7 mouse cellular contexts compared by ENCODE assay signal in the genomic region with DNA sequence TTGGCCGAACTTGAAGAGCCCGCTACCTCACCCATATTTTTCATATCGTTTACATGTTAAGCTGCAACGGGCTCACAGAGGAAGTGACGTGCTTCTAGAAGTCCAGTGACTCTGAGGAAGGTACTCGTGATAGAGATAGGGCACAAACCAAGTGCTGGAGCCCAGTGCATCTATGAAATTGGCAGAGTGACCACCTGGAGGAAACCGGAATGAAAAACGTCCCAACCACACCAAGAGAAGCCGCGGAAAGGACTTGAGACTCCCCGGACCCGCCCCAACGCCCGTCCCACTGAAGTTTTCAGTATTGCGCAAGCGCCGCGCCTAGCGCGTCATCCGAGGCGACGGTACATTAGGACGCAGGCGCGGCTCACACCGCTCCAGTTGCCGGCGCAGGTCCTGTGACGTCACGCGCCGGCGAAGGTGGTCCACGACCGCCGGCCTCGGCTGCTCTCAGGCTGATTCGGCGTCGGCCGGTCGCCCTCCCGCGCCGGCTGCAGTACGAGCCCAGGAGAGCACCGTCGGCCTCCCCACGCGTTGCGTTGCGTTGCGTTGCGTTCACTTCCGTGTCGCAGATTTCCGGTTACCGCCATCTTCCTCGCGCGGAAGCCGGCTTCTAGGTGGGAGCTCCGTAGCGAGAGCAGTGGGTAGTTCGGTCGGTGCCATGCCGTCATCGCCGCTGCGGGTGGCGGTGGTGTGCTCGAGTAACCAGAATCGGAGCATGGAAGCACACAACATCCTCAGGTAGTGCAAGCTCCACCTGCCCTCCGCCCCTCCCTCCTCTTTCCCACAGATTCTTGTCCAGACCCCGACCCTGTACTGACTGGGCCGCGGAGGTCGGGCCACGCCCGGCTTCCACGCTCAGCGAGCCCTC. TPM values are rescaled to one million over a fixed set of nuclear protein-coding genes. Genes with fewer than 3 reads are reported as not detected.
DNase-seq lines count a peak whose midpoint lies in the region; ATAC-seq lines count a peak whose summit lies in the region.

A gene (plus strand): TSS at position 80 of the 871 bp plus-strand sequence.

- WGBS in embryonic facial prominence, embryonic 10.5 days: under 1% methylated on average over 83 of the region's 83 CpGs
- WGBS in limb, embryonic 10.5 days: under 1% methylated on average over 83 of the region's 83 CpGs
- whole genome bisulfite sequencing in midbrain, embryonic 13.5 days: under 1% methylated on average over 83 of the region's 83 CpGs

- H3K27me3 ChIP-seq in embryonic facial prominence, embryonic 10.5 days (replicated peaks; ENCODE audit: low read depth, poor library complexity, severe bottlenecking): no peaks in the 10 kb centered on the region
- H3K27me3 ChIP-seq in limb, embryonic 10.5 days (ENCODE audit: low read depth, poor library complexity, severe bottlenecking): no peaks in the 10 kb centered on the region
- H3K27me3 ChIP-seq in midbrain, embryonic 13.5 days: no peaks in the 10 kb centered on the region

- peaks cover 22% of the 10 kb centered on the region for H3K4me1 ChIP-seq in embryonic facial prominence, embryonic 10.5 days
- H3K4me1 ChIP-seq in limb, embryonic 10.5 days: peaks cover 16% of the 10 kb centered on the region
- H3K4me1 ChIP-seq in midbrain, embryonic 13.5 days (replicated peaks): peaks cover 20% of the 10 kb centered on the region

- H3K9ac ChIP-seq in midbrain, embryonic 13.5 days (replicated peaks): peak within 1 kb of the TSS; percentile 94

- 0 out of 2 replicates have a peak, but pooled peaks cover 4% of the 10 kb centered on the region for H3K36me3 ChIP-seq in embryonic facial prominence, embryonic 10.5 days (replicated peaks)
- H3K36me3 ChIP-seq in limb, embryonic 10.5 days: no peaks in the 10 kb centered on the region; the same call in 1 of the 2 replicates
- no peaks in the 10 kb centered on the region for H3K36me3 ChIP-seq in midbrain, embryonic 13.5 days

- H3K4me3 ChIP-seq in embryonic facial prominence, embryonic 10.5 days: peak within 1 kb of the TSS; percentile 92
- peak within 1 kb of the TSS; percentile 94 for H3K4me3 ChIP-seq in limb, embryonic 10.5 days
- peak within 1 kb of the TSS; percentile 99 for H3K4me3 ChIP-seq in midbrain, embryonic 13.5 days (replicated peaks)

- peak; percentile 80 for ATAC-seq in granulocyte monocyte progenitor cell, adult 5-6 weeks (replicated peaks; ENCODE audit: poor library complexity, severe bottlenecking)
- peak; percentile 97 for ATAC-seq in midbrain, embryonic 13.5 days

- peak within 1 kb of the TSS; percentile 93 for H3K27ac ChIP-seq in embryonic facial prominence, embryonic 10.5 days (replicated peaks)
- peak within 1 kb of the TSS; percentile 91 for H3K27ac ChIP-seq in limb, embryonic 10.5 days
- peak within 1 kb of the TSS; percentile 93 for H3K27ac ChIP-seq in midbrain, embryonic 13.5 days

- peak within 1 kb of the TSS; percentile 82 for H3K4me2 ChIP-seq in midbrain, embryonic 13.5 days (replicated peaks)

- peak; percentile 95 for DNase-seq in adrenal gland, postnatal 10 days
- DNase-seq in embryonic facial prominence, embryonic 10.5 days (ENCODE audit: low spot score): peak; percentile 95
- DNase-seq in kidney, adult 11 months: peak; percentile 94
- peak; percentile 95 for DNase-seq in limb, embryonic 10.5 days (ENCODE audit: low spot score)
- peak; percentile 94 for DNase-seq in spleen, adult 12 weeks (ENCODE audit: low spot score)

- no peaks in the 10 kb centered on the region for H3K9me3 ChIP-seq in embryonic facial prominence, embryonic 10.5 days
- no peaks in the 10 kb centered on the region for H3K9me3 ChIP-seq in limb, embryonic 10.5 days (replicated peaks)
- H3K9me3 ChIP-seq in midbrain, embryonic 13.5 days: no peaks in the 10 kb centered on the region

RNA-seq across cellular contexts. Expression of the gene that starts here (rescaled TPM):
- 10 to 100 TPM; 86.5 to 90.9 TPM for total RNA-seq in adrenal gland, postnatal 10 days (2021)
- polyA plus RNA-seq in embryonic facial prominence, embryonic 10.5 days (2016; fragmentation: Nextera tagmentation; extraction: Ambion mirVana): 158 and 167 TPM in 2 replicates
- 58.5 and 75.8 TPM in 2 replicates for total RNA-seq in granulocyte monocyte progenitor cell, adult 5-6 weeks (2014; fragmentation: Nextera tagmentation)
- total RNA-seq in granulocyte monocyte progenitor cell, adult 5-6 weeks (2017): 80.5 and 99.6 TPM in 2 replicates
- 161 and 163 TPM in 2 replicates for polyA plus RNA-seq in limb, embryonic 10.5 days (2016; fragmentation: Nextera tagmentation; extraction: Ambion mirVana)
- 155 and 159 TPM in 2 replicates for polyA plus RNA-seq in midbrain, embryonic 13.5 days (2015; fragmentation: Nextera tagmentation; extraction: Ambion mirVana)

Comparison
In these comparisons a context has a peak if more than half of its experiments do, and no peak if none do; other contexts are left out.
1. Peak in every context shown above with its lines: DNase-seq, ATAC-seq, H3K4me3 ChIP-seq and H3K27ac ChIP-seq.